Mouse (Mus musculus) liver, embryonic 14.5 days (tissue): Measurements from ENCODE around the gene Neurl1a. TPM values are rescaled to one million over a fixed set of nuclear protein-coding genes. Genes with fewer than 3 reads are reported as not detected.

Experiments
- ATAC-seq: fragments of 200-750 bp; cut with Nextera tagmentation; 2 replicates; pipeline ENCODE4 v1.8.0; 2017; ENCODE audit warnings: moderate number of reproducible peaks, mild to moderate bottlenecking, moderate library complexity; ENCODE audit not compliant: insufficient read depth
- DNase-seq, 3 experiments: peaks; one replicate each; pipeline ENCODE4 v3.0.0-alpha.2; 2012 to 2013; ENCODE audit warnings: low read depth in 3 of 3, low spot score in 3 of 3
- H3K27ac ChIP-seq: fragments of 300-500 bp; sonication (generic); 2 replicates; pipeline ENCODE4 v1.5.1; 2014; ENCODE audit warnings: moderate library complexity, mild to moderate bottlenecking, control low read depth, inconsistent platforms
- H3K27me3 ChIP-seq: fragments of 300-500 bp; sonication (generic); 2 replicates; pipeline ENCODE4 v1.6.1; 2014; ENCODE audit warnings: mild to moderate bottlenecking, low read length, moderate library complexity; ENCODE audit not compliant: control insufficient read depth, insufficient read depth
- H3K36me3 ChIP-seq: fragments of 300-500 bp; sonication (generic); replicated peaks from 2 replicates; pipeline ENCODE4 v1.6.1; 2014; ENCODE audit warnings: low read depth; ENCODE audit not compliant: control insufficient read depth, insufficient read depth
- H3K4me1 ChIP-seq, 2 experiments: fragments of 200-500 bp in 1 of 2; fragments of 300-500 bp in 1 of 2; sonication (generic) in 1 of 2; replicated peaks; 2 replicates each; pipeline ENCODE4 v1.6.1; 2012 to 2014; ENCODE audit warnings: antibody characterized with exemption in 1 of 2, inconsistent platforms in 1 of 2, low read length in 1 of 2; ENCODE audit not compliant: control insufficient read depth in 2 of 2, insufficient read depth in 2 of 2
- H3K4me2 ChIP-seq: fragments of 300-500 bp; sonication (generic); 2 replicates; pipeline ENCODE4 v1.6.1; 2014; ENCODE audit warnings: low read depth, mild to moderate bottlenecking, control low read depth, moderate library complexity
- H3K4me3 ChIP-seq, 2 experiments: fragments of 200-500 bp in 1 of 2; fragments of 300-500 bp in 1 of 2; sonication (generic) in 1 of 2; 2 replicates each; pipeline ENCODE4 v1.5.1; 2012 to 2014; ENCODE audit warnings: low read depth in 2 of 2, low read length in 2 of 2, mild to moderate bottlenecking in 2 of 2, control low read depth in 1 of 2, inconsistent platforms in 1 of 2, moderate library complexity in 1 of 2; ENCODE audit not compliant: insufficient read depth in 1 of 2
- H3K9ac ChIP-seq: fragments of 300-500 bp; sonication (generic); replicated peaks from 2 replicates; pipeline ENCODE4 v1.6.1; 2014; ENCODE audit warnings: mild to moderate bottlenecking, control low read depth, moderate library complexity
- H3K9me3 ChIP-seq: fragments of 300-500 bp; sonication (generic); 2 replicates; pipeline ENCODE4 v1.6.1; 2016; ENCODE audit warnings: low read length, mixed read lengths; ENCODE audit not compliant: control insufficient read depth
- CTCF ChIP-seq: IDR thresholded peaks from 2 replicates; pipeline ENCODE4 v1.5.1; 2016; ENCODE audit warnings: antibody characterized with exemption, low read depth, control low read depth
- EP300 ChIP-seq: IDR thresholded peaks from 2 replicates; pipeline ENCODE4 v1.6.1; 2016; ENCODE audit warnings: antibody characterized with exemption, low read depth
- WGBS: fragments of 180-500 bp; shearing (Covaris S2); extraction: QIAGEN DNeasy Blood & Tissue Kit; methylation state at CpG from one replicate; pipeline ENCODE4 v1.1.7; 2014; ENCODE audit not compliant: insufficient replicate concordance; 5-methylcytosine and 5-hydroxymethylcytosine counted together
- microRNA-seq: library from miRNA; unstranded; fragments of <30 nt; microRNA quantifications from one replicate; pipeline ENCODE4, GENCODE M21; 2016
- polyA plus RNA-seq, 2 experiments: library from polyadenylated mRNA; depleted of rRNA in 1 of 2; stranded (reverse) in 1 of 2; unstranded in 1 of 2; fragments of >200 nt; fragmentation: Nextera tagmentation in 1 of 2; extraction: Ambion mirVana in 1 of 2; gene quantifications; 2 replicates each; pipeline versions ENCODE4 v1.2.1 to v1.2.3; 2012 to 2014

Neurl1a gene
- polyA plus RNA-seq, 2 experiments, result 0.53 to 0.70 TPM

GRCm38 (mm10) chr19:47306917-47307315, 128.3 kb downstream of the Neurl1a start:
- Histone ChIP-seq H3K27me3 (no peaks in the 10 kb centered on the region), H3K9me3 (no peaks in the 10 kb centered on the region), H3K36me3 (no peaks in the 10 kb centered on the region), H3K4me1 (peaks cover 0 to 5% of the 10 kb centered on the region in 2 experiments; a peak in 1 of 4 replicates), H3K4me2 (no peak overlapping the region), H3K4me3 (no peak overlapping the region), H3K27ac (no peak overlapping the region), H3K9ac (no peak overlapping the region)
- ATAC-seq (no peak), DNase-seq (no peak)
- TF ChIP-seq CTCF (no peak), EP300 (no peak)
- 75% methylated on average over 8 of the region's 8 CpGs for WGBS

Small RNA genes lying within 50 kb of the gene (microRNA-seq; reads per million reads assigned to microRNA genes)
- gene Mir6995, result not detected

Other genes with a start within 250 kb of the Neurl1a start
- 0.02 and 0.36 TPM in 2 replicates for gene Ina, start 164.1 kb upstream of the Neurl1a start, polyA plus RNA-seq (2012; rRNA removed)
- gene Ina, start 164.1 kb upstream of the Neurl1a start, polyA plus RNA-seq (2014; fragmentation: Nextera tagmentation; extraction: Ambion mirVana), result 0.09 TPM in 1 of 2 replicates, not detected in the other
- gene Nt5c2, start 163.7 kb upstream of the Neurl1a start, polyA plus RNA-seq (2012; rRNA removed), result 10.7 and 14.9 TPM in 2 replicates
- gene Nt5c2, start 163.7 kb upstream of the Neurl1a start, polyA plus RNA-seq (2014; fragmentation: Nextera tagmentation; extraction: Ambion mirVana), result 45.0 and 52.3 TPM in 2 replicates
- 6.2 and 10.4 TPM in 2 replicates for gene Pcgf6, start 127.9 kb upstream of the Neurl1a start, polyA plus RNA-seq (2012; rRNA removed)
- 7.5 and 9.8 TPM in 2 replicates for gene Pcgf6, start 127.9 kb upstream of the Neurl1a start, polyA plus RNA-seq (2014; fragmentation: Nextera tagmentation; extraction: Ambion mirVana)
- gene Taf5, start 111.1 kb upstream of the Neurl1a start, polyA plus RNA-seq (2012; rRNA removed), result 3.1 and 4.7 TPM in 2 replicates
- 5.3 and 6.0 TPM in 2 replicates for gene Taf5, start 111.1 kb upstream of the Neurl1a start, polyA plus RNA-seq (2014; fragmentation: Nextera tagmentation; extraction: Ambion mirVana)
- gene Usmg5, start 88.2 kb upstream of the Neurl1a start, polyA plus RNA-seq (2012; rRNA removed), result 351 and 427 TPM in 2 replicates
- 916 and 969 TPM in 2 replicates for gene Usmg5, start 88.2 kb upstream of the Neurl1a start, polyA plus RNA-seq (2014; fragmentation: Nextera tagmentation; extraction: Ambion mirVana)
- gene Pdcd11, start 88.1 kb upstream of the Neurl1a start, polyA plus RNA-seq (2012; rRNA removed), result 5.2 and 8.0 TPM in 2 replicates
- gene Pdcd11, start 88.1 kb upstream of the Neurl1a start, polyA plus RNA-seq (2014; fragmentation: Nextera tagmentation; extraction: Ambion mirVana), result 3.5 and 4.5 TPM in 2 replicates
- 1.4 and 1.5 TPM in 2 replicates for gene Calhm2, start 40.5 kb upstream of the Neurl1a start, polyA plus RNA-seq (2012; rRNA removed)
- 0.29 and 0.48 TPM in 2 replicates for gene Calhm2, start 40.5 kb upstream of the Neurl1a start, polyA plus RNA-seq (2014; fragmentation: Nextera tagmentation; extraction: Ambion mirVana)
- not detected in 2 replicates for gene Calhm1, start 34.6 kb upstream of the Neurl1a start, polyA plus RNA-seq (2012; rRNA removed)
- gene Calhm1, start 34.6 kb upstream of the Neurl1a start, polyA plus RNA-seq (2014; fragmentation: Nextera tagmentation; extraction: Ambion mirVana), result not detected in 2 replicates
- gene Calhm3, start 21.1 kb upstream of the Neurl1a start, polyA plus RNA-seq (2012; rRNA removed), result not detected in 2 replicates
- not detected in 2 replicates for gene Calhm3, start 21.1 kb upstream of the Neurl1a start, polyA plus RNA-seq (2014; fragmentation: Nextera tagmentation; extraction: Ambion mirVana)